Mouse (Mus musculus) stomach, embryonic 16.5 days (tissue): ENCODE measurements around the gene Jade1. TPM values are rescaled to one million over a fixed set of nuclear protein-coding genes. Genes with fewer than 3 reads are reported as not detected.

Source experiments
- ATAC-seq: fragments of 200-750 bp; cut with Nextera tagmentation; 2 replicates; pipeline ENCODE4 v1.8.0; 2017; ENCODE audit warnings: moderate number of reproducible peaks, moderate TSS enrichment; ENCODE audit not compliant: insufficient read depth, low FRiP score
- H3K27ac ChIP-seq: fragments of 300-500 bp; sonication (generic); 2 replicates; pipeline ENCODE4 v1.5.1; 2014; ENCODE audit warnings: low read length
- H3K27me3 ChIP-seq: fragments of 300-500 bp; sonication (generic); 2 replicates; pipeline ENCODE4 v1.6.1; 2014; ENCODE audit warnings: low read length, control low read depth, mixed read lengths; ENCODE audit not compliant: control insufficient read depth, insufficient read depth
- H3K36me3 ChIP-seq: fragments of 300-500 bp; sonication (generic); 2 replicates; pipeline ENCODE4 v1.6.1; 2014; ENCODE audit warnings: low read length; ENCODE audit not compliant: control insufficient read depth, insufficient read depth
- H3K4me1 ChIP-seq: fragments of 300-500 bp; sonication (generic); 2 replicates; pipeline ENCODE4 v1.6.1; 2014; ENCODE audit warnings: low read length, control low read depth, mixed read lengths; ENCODE audit not compliant: control insufficient read depth, insufficient read depth
- H3K4me2 ChIP-seq: fragments of 300-500 bp; sonication (generic); 2 replicates; pipeline ENCODE4 v1.6.1; 2014; ENCODE audit warnings: low read depth, low read length, mixed read lengths
- H3K4me3 ChIP-seq: fragments of 300-500 bp; sonication (generic); replicated peaks from 2 replicates; pipeline ENCODE4 v1.5.1; 2014; ENCODE audit warnings: mild to moderate bottlenecking, low read length
- H3K9ac ChIP-seq: fragments of 300-500 bp; sonication (generic); 2 replicates; pipeline ENCODE4 v1.6.1; 2014; ENCODE audit warnings: low read length
- H3K9me3 ChIP-seq: fragments of 300-500 bp; sonication (generic); replicated peaks from 2 replicates; pipeline ENCODE4 v1.6.1; 2016; ENCODE audit warnings: low read length, control low read depth; ENCODE audit not compliant: control insufficient read depth
- WGBS: fragments of 180-500 bp; shearing (Covaris S2); extraction: QIAGEN DNeasy Blood & Tissue Kit; methylation state at CpG from one replicate; pipeline ENCODE4 v1.1.7; 2014; 5-methylcytosine and 5-hydroxymethylcytosine counted together
- polyA plus RNA-seq: library from polyadenylated mRNA; unstranded; fragments of >200 nt; fragmentation: Nextera tagmentation; extraction: Ambion mirVana; gene quantifications from 2 replicates; pipeline ENCODE4 v1.2.1, GENCODE M21; 2015

The Jade1 gene
- polyA plus RNA-seq: 11.5 and 11.6 TPM in 2 replicates

DNA sequence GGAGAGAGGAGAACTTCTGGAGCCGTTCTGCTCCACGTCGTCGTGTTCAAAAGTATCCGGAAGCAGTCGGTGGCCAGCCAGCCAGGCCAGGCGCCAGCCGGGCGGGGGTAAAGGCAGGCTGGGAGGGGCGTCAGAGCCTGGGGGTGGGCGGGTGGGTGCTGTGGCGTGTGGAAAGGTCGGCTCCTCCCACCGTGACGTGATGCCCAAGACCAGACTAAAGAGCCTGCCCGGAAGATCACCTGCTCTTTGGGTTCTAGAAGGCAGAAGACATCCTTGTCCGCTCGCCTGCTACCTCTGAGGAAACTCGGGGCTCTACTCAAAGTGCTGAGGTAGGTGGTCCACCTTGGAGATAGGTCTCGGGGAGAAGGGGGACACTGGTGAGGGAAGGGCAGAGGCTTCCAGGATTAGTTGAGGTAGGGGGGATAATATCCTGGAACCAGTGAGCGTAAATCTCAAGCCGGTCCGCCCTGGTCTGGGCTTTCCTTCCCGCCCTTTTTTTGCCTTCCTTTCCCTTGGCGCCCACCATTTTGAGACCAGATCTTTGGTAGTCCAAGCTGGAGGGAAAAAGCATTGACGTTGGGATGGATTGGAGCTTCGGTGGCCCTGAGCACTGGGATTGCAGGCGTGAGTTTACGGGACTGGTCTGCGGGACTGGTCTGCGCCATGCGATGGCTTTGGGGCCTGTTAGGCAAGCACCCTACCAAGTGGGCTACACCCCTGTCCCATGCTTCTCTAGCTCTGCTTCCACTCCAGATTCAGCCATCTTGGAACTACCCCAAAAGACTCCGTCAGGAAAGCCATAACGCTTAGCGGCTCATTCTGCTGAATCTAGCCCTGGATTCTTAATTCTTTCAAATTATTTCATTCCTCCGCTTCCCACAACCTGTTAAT lies at the start of gene Jade1:
TSS of gene Jade1 (plus strand) at position 241 of the 891 bp plus-strand sequence.
- H3K36me3 ChIP-seq: no peaks in the 10 kb centered on the region
- 96% methylated on average over 36 of the region's 36 CpGs for WGBS
- ATAC-seq: no peak
- H3K4me3 ChIP-seq: no peak within 1 kb of the TSS
- H3K27ac ChIP-seq: no peak within 1 kb of the TSS
- H3K4me1 ChIP-seq: no peaks in the 10 kb centered on the region
- no peak within 1 kb of the TSS for H3K9ac ChIP-seq
- H3K4me2 ChIP-seq: no peak within 1 kb of the TSS
- H3K9me3 ChIP-seq: no peaks in the 10 kb centered on the region; the same call in 1 of the 2 replicates
- H3K27me3 ChIP-seq: no peaks in the 10 kb centered on the region

- 81% methylated on average over 2 of the region's 2 CpGs for WGBS
- no peak overlapping the region for H3K9ac ChIP-seq
- no peak overlapping the region for H3K4me3 ChIP-seq
- H3K4me2 ChIP-seq: no peak overlapping the region
- ATAC-seq: peak; percentile 50; the same call in 1 of the 2 replicates
- H3K36me3 ChIP-seq: no peaks in the 10 kb centered on the region
- H3K4me1 ChIP-seq: no peaks in the 10 kb centered on the region
- H3K27ac ChIP-seq: peak overlapping the region; percentile 31; the same call in 1 of the 2 replicates
- no peaks in the 10 kb centered on the region for H3K9me3 ChIP-seq
- no peaks in the 10 kb centered on the region for H3K27me3 ChIP-seq
These were observed 46.1 kb upstream of the Jade1 start for GRCm38 (mm10) chr3:41509441-41509840.

GRCm38 (mm10) chr3:41510191-41510590 lies 45.3 kb upstream of the Jade1 start:
- Histone ChIP-seq H3K27ac (peak overlapping the region; percentile 3; the same call in 1 of the 2 replicates), H3K4me2 (no peak overlapping the region), H3K27me3 (no peaks in the 10 kb centered on the region), H3K4me1 (no peaks in the 10 kb centered on the region), H3K9me3 (no peaks in the 10 kb centered on the region), H3K9ac (no peak overlapping the region), H3K36me3 (no peaks in the 10 kb centered on the region), H3K4me3 (no peak overlapping the region)
- no peak for ATAC-seq
- 80% methylated on average over 9 of the region's 9 CpGs for WGBS

DNA sequence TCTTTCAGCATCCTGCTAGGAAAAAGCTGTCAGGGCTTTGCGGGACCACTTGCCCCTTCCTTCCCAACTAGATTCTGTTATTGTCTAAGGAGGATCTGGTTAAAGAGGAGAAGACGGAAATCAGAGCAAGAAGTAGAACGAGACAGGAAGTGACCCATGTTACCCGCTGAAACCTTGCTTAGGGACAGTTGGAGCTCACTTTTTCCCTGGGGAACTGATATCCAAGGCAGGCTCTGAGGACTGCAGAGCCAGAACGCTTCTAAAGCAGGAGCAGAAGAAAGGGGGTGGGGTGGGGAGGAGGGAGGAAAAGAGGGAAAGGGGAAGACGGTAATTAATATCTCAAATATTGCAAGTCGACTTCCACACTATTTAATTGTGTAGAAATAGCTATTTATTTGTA lies 44.8 kb upstream of the Jade1 start:
- no peaks in the 10 kb centered on the region for H3K27me3 ChIP-seq
- WGBS: 65% methylated on average over 7 of the region's 7 CpGs
- H3K9me3 ChIP-seq: no peaks in the 10 kb centered on the region
- no peak for ATAC-seq
- no peaks in the 10 kb centered on the region for H3K36me3 ChIP-seq
- H3K27ac ChIP-seq: no peak overlapping the region
- no peaks in the 10 kb centered on the region for H3K4me1 ChIP-seq
- no peak overlapping the region for H3K9ac ChIP-seq
- no peak overlapping the region for H3K4me2 ChIP-seq
- no peak overlapping the region for H3K4me3 ChIP-seq

DNA sequence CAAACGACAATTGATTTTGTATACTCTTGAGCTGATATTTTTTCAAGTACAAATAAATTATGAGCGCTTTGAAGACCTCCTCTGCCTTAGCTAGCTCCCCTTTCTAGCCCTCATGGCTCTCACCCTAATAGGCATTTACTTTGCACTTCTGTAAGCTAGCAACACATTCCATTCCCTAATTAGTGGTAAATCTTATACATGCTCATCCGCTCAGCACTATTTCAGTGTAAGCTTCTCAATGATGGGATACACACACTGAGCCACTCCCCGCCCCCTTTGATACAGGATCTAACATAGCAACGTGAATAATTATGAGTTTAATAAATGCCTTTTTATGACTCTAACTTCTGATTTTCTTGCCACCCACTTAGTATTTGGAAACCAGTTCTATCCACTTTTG lies 41.5 kb upstream of the Jade1 start:
- Histone ChIP-seq H3K27ac (no peak overlapping the region), H3K9ac (no peak overlapping the region), H3K4me2 (no peak overlapping the region), H3K36me3 (no peaks in the 10 kb centered on the region), H3K27me3 (no peaks in the 10 kb centered on the region), H3K4me1 (no peaks in the 10 kb centered on the region), H3K9me3 (no peaks in the 10 kb centered on the region), H3K4me3 (no peak overlapping the region)
- no peak for ATAC-seq
- 71% methylated on average over 5 of the region's 5 CpGs for WGBS

DNA sequence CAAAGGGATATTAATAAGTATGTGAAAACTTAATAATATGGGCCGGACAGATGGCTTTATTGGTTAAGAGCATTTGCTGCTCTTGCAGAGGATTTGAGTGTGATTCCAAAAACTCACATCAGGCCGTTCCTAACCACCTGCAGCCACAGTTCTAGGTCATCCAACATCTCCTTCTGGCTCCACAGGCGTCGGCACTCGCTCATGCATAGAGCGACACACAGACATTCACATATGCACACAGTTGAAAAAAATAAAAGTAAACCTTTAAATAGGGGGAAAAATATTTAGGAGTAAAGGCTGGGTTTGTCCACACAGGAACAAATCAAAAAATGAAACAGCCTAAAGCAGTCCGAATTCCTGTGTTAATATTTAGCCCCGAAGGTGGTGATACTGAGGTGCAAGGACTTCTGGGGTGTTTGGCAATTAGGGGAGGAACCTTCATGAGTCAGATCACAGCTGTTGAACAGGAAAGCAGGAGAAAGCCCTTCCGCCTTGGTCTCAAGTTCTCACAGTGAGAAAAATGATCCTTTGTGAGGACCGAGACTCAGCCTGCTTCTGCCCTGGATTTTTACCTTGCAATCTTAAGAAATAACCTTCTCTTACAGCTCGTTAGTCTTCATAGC lies 40.7 kb upstream of the Jade1 start:
- Histone ChIP-seq H3K4me1 (no peaks in the 10 kb centered on the region), H3K27ac (peak overlapping the region; percentile 74), H3K36me3 (no peaks in the 10 kb centered on the region), H3K4me2 (no peak overlapping the region), H3K4me3 (no peak overlapping the region), H3K9me3 (no peaks in the 10 kb centered on the region), H3K9ac (no peak overlapping the region), H3K27me3 (no peaks in the 10 kb centered on the region)
- WGBS: 61% methylated on average over 11 of the region's 11 CpGs
- ATAC-seq: peak; percentile 75

DNA sequence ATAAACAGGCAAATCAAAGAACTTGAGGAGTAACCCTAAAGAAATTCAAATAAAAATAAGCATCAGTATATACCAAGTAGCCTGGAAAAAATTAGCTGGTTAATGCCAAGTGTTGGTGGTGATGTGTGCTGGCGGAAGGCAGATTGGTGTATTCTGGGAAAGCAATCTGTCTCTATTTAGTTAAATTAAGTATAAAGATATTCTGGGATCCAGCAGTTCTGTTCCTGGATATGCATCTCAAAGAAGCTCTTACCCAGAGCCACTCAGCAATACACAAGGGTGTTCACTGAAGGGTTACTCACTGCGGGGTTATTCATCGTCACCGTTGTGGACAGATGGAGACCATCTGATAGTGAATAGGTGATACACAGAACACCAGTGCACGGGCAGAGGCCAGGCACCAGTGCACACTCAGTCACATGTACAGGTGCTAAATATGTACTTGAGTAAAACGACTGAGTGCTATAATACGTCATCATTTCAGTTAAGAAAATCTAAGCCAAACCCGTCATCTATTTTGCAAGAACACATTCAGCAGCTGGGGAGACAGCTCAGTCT lies 38.5 kb upstream of the Jade1 start:
- no peaks in the 10 kb centered on the region for H3K27me3 ChIP-seq
- no peak for ATAC-seq

DNA sequence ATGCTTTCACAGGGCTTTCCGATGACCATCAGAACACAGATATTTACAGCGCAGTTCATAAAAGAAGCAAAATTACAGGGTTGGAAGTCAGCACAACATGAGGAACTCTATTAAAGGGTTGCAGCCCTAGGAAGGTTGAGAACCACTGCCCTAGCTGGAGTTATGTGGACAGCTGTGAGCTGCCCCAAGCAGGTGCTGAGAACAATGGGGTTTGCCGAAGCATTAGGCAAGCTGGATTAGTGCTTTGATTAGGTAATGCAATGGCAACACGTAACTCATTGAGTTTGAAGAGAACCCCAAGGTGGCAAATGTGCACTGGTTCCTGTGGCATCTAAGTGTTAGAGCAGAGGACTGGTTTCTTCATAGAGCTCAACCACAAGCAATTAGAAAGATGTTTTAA lies 34.6 kb upstream of the Jade1 start:
- 82% methylated on average over 4 of the region's 4 CpGs for WGBS
- H3K9me3 ChIP-seq: no peaks in the 10 kb centered on the region
- no peak overlapping the region for H3K27ac ChIP-seq
- H3K4me2 ChIP-seq: no peak overlapping the region
- H3K27me3 ChIP-seq: no peaks in the 10 kb centered on the region
- H3K9ac ChIP-seq: no peak overlapping the region
- 0 out of 2 replicates have a peak, but pooled peaks cover 3% of the 10 kb centered on the region for H3K4me1 ChIP-seq
- H3K4me3 ChIP-seq: no peak overlapping the region
- ATAC-seq: no peak
- no peaks in the 10 kb centered on the region for H3K36me3 ChIP-seq

More for the DNA sequence above, 38.5 kb upstream of the Jade1 start:
- Histone ChIP-seq H3K4me3 (no peak overlapping the region), H3K9me3 (no peaks in the 10 kb centered on the region), H3K27ac (no peak overlapping the region), H3K36me3 (no peaks in the 10 kb centered on the region), H3K4me2 (no peak overlapping the region), H3K9ac (no peak overlapping the region), H3K4me1 (0 out of 2 replicates have a peak, but pooled peaks cover under 1% of the 10 kb centered on the region)
- 74% methylated on average over 8 of the region's 8 CpGs for WGBS

DNA sequence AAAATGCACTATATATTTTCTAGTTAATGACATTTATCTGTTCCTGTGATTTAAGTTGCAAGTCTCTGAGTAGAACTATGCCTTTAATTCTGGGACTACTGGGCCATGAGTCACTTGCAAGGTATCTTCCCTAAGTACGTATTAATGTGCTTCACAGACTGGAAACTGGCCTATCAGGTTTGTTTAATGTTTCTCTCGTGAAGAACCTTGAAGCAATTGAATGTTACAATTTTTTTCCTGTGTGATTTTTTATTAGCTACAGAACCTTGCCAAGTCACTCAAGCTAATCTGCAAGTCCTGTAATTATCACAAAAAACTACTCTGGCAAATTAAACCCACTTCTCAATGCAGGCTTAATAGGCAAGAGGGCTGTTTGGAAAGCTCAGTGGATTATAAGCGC lies 33.8 kb upstream of the Jade1 start:
- H3K4me2 ChIP-seq: 0 out of 2 replicates have a peak overlapping the region, but pooled peaks have one; percentile 22
- H3K4me1 ChIP-seq: 0 out of 2 replicates have a peak, but pooled peaks cover 3% of the 10 kb centered on the region
- no peaks in the 10 kb centered on the region for H3K36me3 ChIP-seq
- H3K9me3 ChIP-seq: no peaks in the 10 kb centered on the region
- WGBS: 48% methylated on average over 3 of the region's 3 CpGs
- H3K27ac ChIP-seq: peak overlapping the region; percentile 77
- H3K4me3 ChIP-seq: no peak overlapping the region
- no peaks in the 10 kb centered on the region for H3K27me3 ChIP-seq
- ATAC-seq: no peak
- no peak overlapping the region for H3K9ac ChIP-seq
